Mouse (Mus musculus): ENCODE results near the gene Ddx17. TPM values are rescaled to one million over a fixed set of nuclear protein-coding genes. Genes with fewer than 3 reads are reported as not detected.

Ddx17 gene
- polyA plus RNA-seq, 1 experiment from 2014 or later, result 50.0 TPM

GRCm38 (mm10) chr15:79502891-79503341, 43.6 kb downstream of the Ddx17 start:
- no peak overlapping the region for H3K9ac ChIP-seq
- H3K4me2 ChIP-seq, result no peak overlapping the region
- WGBS, result 25% methylated on average over 18 of the region's 18 CpGs
- H3K9me3 ChIP-seq (replicated peaks), result no peaks in the 10 kb centered on the region
- no peak for ATAC-seq (replicated peaks; ENCODE audit: low FRiP score)
- no peaks in the 10 kb centered on the region for H3K36me3 ChIP-seq
- peaks cover 98% of the 10 kb centered on the region for H3K27me3 ChIP-seq
- no peak overlapping the region for H3K27ac ChIP-seq
- peaks cover 33% of the 10 kb centered on the region for H3K4me1 ChIP-seq
- no peak overlapping the region for H3K4me3 ChIP-seq (replicated peaks)

GRCm38 (mm10) chr15:79500110-79500509, 46.4 kb downstream of the Ddx17 start:
- ATAC-seq (replicated peaks; ENCODE audit: low FRiP score), result no peak
- H3K27me3 ChIP-seq, result peaks cover 77% of the 10 kb centered on the region

GRCm38 (mm10) chr15:79493527-79493926, 53.0 kb downstream of the Ddx17 start:
- H3K4me3 ChIP-seq (replicated peaks), result no peak overlapping the region
- H3K27me3 ChIP-seq, result peaks cover 63% of the 10 kb centered on the region
- H3K9me3 ChIP-seq (replicated peaks), result no peaks in the 10 kb centered on the region
- H3K4me2 ChIP-seq, result 0 out of 2 replicates have a peak overlapping the region, but pooled peaks have one; percentile 31
- H3K27ac ChIP-seq, result no peak overlapping the region
- no peak for ATAC-seq (replicated peaks; ENCODE audit: low FRiP score)
- peaks cover 5% of the 10 kb centered on the region for H3K4me1 ChIP-seq
- 33% methylated on average over 18 of the region's 18 CpGs for WGBS
- no peak overlapping the region for H3K9ac ChIP-seq
- H3K36me3 ChIP-seq, result no peaks in the 10 kb centered on the region

More at GRCm38 (mm10) chr15:79500110-79500509, 46.4 kb downstream of the Ddx17 start:
- peaks cover 11% of the 10 kb centered on the region for H3K4me1 ChIP-seq
- no peak overlapping the region for H3K4me2 ChIP-seq
- H3K4me3 ChIP-seq (replicated peaks), result no peak overlapping the region
- no peak overlapping the region for H3K9ac ChIP-seq
- no peaks in the 10 kb centered on the region for H3K9me3 ChIP-seq (replicated peaks)
- no peaks in the 10 kb centered on the region for H3K36me3 ChIP-seq
- 66% methylated on average over 17 of the region's 17 CpGs for WGBS
- H3K27ac ChIP-seq, result no peak overlapping the region

GRCm38 (mm10) chr15:79489463-79489862, 57.1 kb downstream of the Ddx17 start:
- no peak overlapping the region for H3K9ac ChIP-seq
- no peak overlapping the region for H3K4me2 ChIP-seq
- H3K4me3 ChIP-seq (replicated peaks), result no peak overlapping the region
- H3K27ac ChIP-seq, result no peak overlapping the region
- H3K27me3 ChIP-seq, result peaks cover 48% of the 10 kb centered on the region
- peaks cover 5% of the 10 kb centered on the region for H3K4me1 ChIP-seq
- no peaks in the 10 kb centered on the region for H3K36me3 ChIP-seq
- no peak for ATAC-seq (replicated peaks; ENCODE audit: low FRiP score)
- WGBS, result 47% methylated on average over 11 of the region's 11 CpGs
- H3K9me3 ChIP-seq (replicated peaks), result no peaks in the 10 kb centered on the region

- H3K27ac ChIP-seq, result no peak overlapping the region
- ATAC-seq (replicated peaks; ENCODE audit: low FRiP score), result 0 out of 2 replicates have a peak, but pooled peaks have one; percentile 56
- peaks cover 11% of the 10 kb centered on the region for H3K4me1 ChIP-seq
- H3K9ac ChIP-seq, result no peak overlapping the region
- H3K4me2 ChIP-seq, result peak overlapping the region; percentile 41
- no peaks in the 10 kb centered on the region for H3K9me3 ChIP-seq (replicated peaks)
- H3K4me3 ChIP-seq (replicated peaks), result peak overlapping the region; percentile 19; the same call in 1 of the 2 replicates
- WGBS, result 5% methylated on average over 15 of the region's 15 CpGs
- no peaks in the 10 kb centered on the region for H3K36me3 ChIP-seq
- H3K27me3 ChIP-seq, result peaks cover 32% of the 10 kb centered on the region
Measured at GRCm38 (mm10) chr15:79481181-79481688, 65.3 kb downstream of the Ddx17 start.

Small RNA genes within 50 kb of the gene (microRNA-seq; reads per million reads assigned to microRNA genes)
- gene Gm27903, result not detected

Other genes with a start within 250 kb of the Ddx17 start
- 16.9 and 17.7 TPM in 2 replicates for gene Pla2g6, start 218.4 kb downstream of the Ddx17 start, polyA plus RNA-seq (2015; fragmentation: Nextera tagmentation; extraction: Ambion mirVana)
- 3.8 and 4.4 TPM in 2 replicates for gene Maff, start 200.1 kb downstream of the Ddx17 start, polyA plus RNA-seq (2015; fragmentation: Nextera tagmentation; extraction: Ambion mirVana)
- gene Tmem184b, start 143.2 kb downstream of the Ddx17 start, polyA plus RNA-seq (2015; fragmentation: Nextera tagmentation; extraction: Ambion mirVana), result 67.7 and 75.5 TPM in 2 replicates
- gene Csnk1e, start 91.2 kb downstream of the Ddx17 start, polyA plus RNA-seq (2015; fragmentation: Nextera tagmentation; extraction: Ambion mirVana), result 87.0 and 90.6 TPM in 2 replicates
- gene Kcnj4, start 41.5 kb downstream of the Ddx17 start, polyA plus RNA-seq (2015; fragmentation: Nextera tagmentation; extraction: Ambion mirVana), result 0.08 and 0.12 TPM in 2 replicates
- gene Kdelr3, start 30.3 kb downstream of the Ddx17 start, polyA plus RNA-seq (2015; fragmentation: Nextera tagmentation; extraction: Ambion mirVana), result 69.5 and 71.8 TPM in 2 replicates
- gene Dmc1, start 58.4 kb upstream of the Ddx17 start, polyA plus RNA-seq (2015; fragmentation: Nextera tagmentation; extraction: Ambion mirVana), result 2.6 and 2.7 TPM in 2 replicates
- 1.3 and 1.5 TPM in 2 replicates for gene Fam227a, start 112.2 kb upstream of the Ddx17 start, polyA plus RNA-seq (2015; fragmentation: Nextera tagmentation; extraction: Ambion mirVana)
- 51.5 and 56.6 TPM in 2 replicates for gene Cby1, start 112.5 kb upstream of the Ddx17 start, polyA plus RNA-seq (2015; fragmentation: Nextera tagmentation; extraction: Ambion mirVana)
- gene Tomm22, start 124.1 kb upstream of the Ddx17 start, polyA plus RNA-seq (2015; fragmentation: Nextera tagmentation; extraction: Ambion mirVana), result 249 and 266 TPM in 2 replicates
- gene Josd1, start 141.2 kb upstream of the Ddx17 start, polyA plus RNA-seq (2015; fragmentation: Nextera tagmentation; extraction: Ambion mirVana), result 19.0 and 21.1 TPM in 2 replicates
- gene Gtpbp1, start 144.1 kb upstream of the Ddx17 start, polyA plus RNA-seq (2015; fragmentation: Nextera tagmentation; extraction: Ambion mirVana), result 32.6 and 36.5 TPM in 2 replicates
- gene Sun2, start 195.8 kb upstream of the Ddx17 start, polyA plus RNA-seq (2015; fragmentation: Nextera tagmentation; extraction: Ambion mirVana), result 5.7 and 5.9 TPM in 2 replicates
- gene Dnal4, start 231.1 kb upstream of the Ddx17 start, polyA plus RNA-seq (2015; fragmentation: Nextera tagmentation; extraction: Ambion mirVana), result 58.3 and 67.4 TPM in 2 replicates